Mouse (Mus musculus): ENCODE data around the gene Stra8. TPM values are rescaled to one million over a fixed set of nuclear protein-coding genes. Genes with fewer than 3 reads are reported as not detected.

Gene Stra8
- polyA plus RNA-seq, 1 experiment from 2014 or later: not detected

- H3K9me3 ChIP-seq (replicated peaks): no peaks in the 10 kb centered on the region
- no peaks in the 10 kb centered on the region for H3K27me3 ChIP-seq (ENCODE audit: low read depth, poor library complexity, severe bottlenecking)
- no peak overlapping the region for H3K27ac ChIP-seq
- whole genome bisulfite sequencing: 91% methylated on average over 7 of the region's 7 CpGs
- no peaks in the 10 kb centered on the region for H3K4me1 ChIP-seq
- H3K4me3 ChIP-seq: no peak overlapping the region
- H3K36me3 ChIP-seq: peaks cover 77% of the 10 kb centered on the region
- no peak for DNase-seq (ENCODE audit: low spot score)
Measured at GRCm38 (mm10) chr6:34884724-34885123, 35.2 kb upstream of the Stra8 start.

- H3K27me3 ChIP-seq (ENCODE audit: low read depth, poor library complexity, severe bottlenecking): no peaks in the 10 kb centered on the region
- H3K27ac ChIP-seq: no peak overlapping the region
- no peaks in the 10 kb centered on the region for H3K4me1 ChIP-seq
- H3K4me3 ChIP-seq: no peak overlapping the region
- peaks cover 82% of the 10 kb centered on the region for H3K36me3 ChIP-seq
- 88% methylated on average over 6 of the region's 6 CpGs for WGBS
- no peaks in the 10 kb centered on the region for H3K9me3 ChIP-seq (replicated peaks)
- DNase-seq (ENCODE audit: low spot score): no peak
Measured at GRCm38 (mm10) chr6:34887131-34887850, 32.7 kb upstream of the Stra8 start.

GRCm38 (mm10) chr6:34889185-34889584 lies 30.8 kb upstream of the Stra8 start:
- H3K27me3 ChIP-seq (ENCODE audit: low read depth, poor library complexity, severe bottlenecking): no peaks in the 10 kb centered on the region
- H3K9me3 ChIP-seq (replicated peaks): no peaks in the 10 kb centered on the region
- WGBS: 84% methylated on average over 4 of the region's 4 CpGs
- peaks cover 87% of the 10 kb centered on the region for H3K36me3 ChIP-seq
- no peaks in the 10 kb centered on the region for H3K4me1 ChIP-seq
- H3K27ac ChIP-seq: no peak overlapping the region
- no peak for DNase-seq (ENCODE audit: low spot score)
- H3K4me3 ChIP-seq: no peak overlapping the region

- Histone ChIP-seq H3K27ac (no peak overlapping the region), H3K9me3 (replicated peaks) (no peaks in the 10 kb centered on the region), H3K36me3 (peaks cover 83% of the 10 kb centered on the region), H3K27me3 (ENCODE audit: low read depth, poor library complexity, severe bottlenecking) (no peaks in the 10 kb centered on the region), H3K4me3 (no peak overlapping the region), H3K4me1 (no peaks in the 10 kb centered on the region)
- WGBS: 87% methylated on average over 7 of the region's 7 CpGs
- no peak for DNase-seq (ENCODE audit: low spot score)
Measured at GRCm38 (mm10) chr6:34895569-34895968, 24.4 kb upstream of the Stra8 start.

- no peak overlapping the region for H3K27ac ChIP-seq
- 56% methylated on average over 16 of the region's 16 CpGs for WGBS
- no peak for DNase-seq (ENCODE audit: low spot score)
- H3K36me3 ChIP-seq: peaks cover 83% of the 10 kb centered on the region
- H3K4me3 ChIP-seq: no peak overlapping the region
- H3K27me3 ChIP-seq (ENCODE audit: low read depth, poor library complexity, severe bottlenecking): no peaks in the 10 kb centered on the region
- H3K9me3 ChIP-seq (replicated peaks): no peaks in the 10 kb centered on the region
- H3K4me1 ChIP-seq: no peaks in the 10 kb centered on the region
Measured at GRCm38 (mm10) chr6:34896168-34896780, 23.7 kb upstream of the Stra8 start.

GRCm38 (mm10) chr6:34899127-34899526 lies 20.8 kb upstream of the Stra8 start:
- 88% methylated on average over 2 of the region's 2 CpGs for WGBS
- DNase-seq (ENCODE audit: low spot score): no peak
- Histone ChIP-seq H3K27ac (no peak overlapping the region), H3K4me3 (no peak overlapping the region), H3K9me3 (replicated peaks) (no peaks in the 10 kb centered on the region), H3K27me3 (ENCODE audit: low read depth, poor library complexity, severe bottlenecking) (no peaks in the 10 kb centered on the region), H3K36me3 (peaks cover 85% of the 10 kb centered on the region), H3K4me1 (0 out of 2 replicates have a peak, but pooled peaks cover 2% of the 10 kb centered on the region)

GRCm38 (mm10) chr6:34900990-34901389 lies 19.0 kb upstream of the Stra8 start:
- Histone ChIP-seq H3K27me3 (ENCODE audit: low read depth, poor library complexity, severe bottlenecking) (no peaks in the 10 kb centered on the region), H3K9me3 (replicated peaks) (no peaks in the 10 kb centered on the region), H3K4me3 (no peak overlapping the region), H3K27ac (no peak overlapping the region), H3K4me1 (0 out of 2 replicates have a peak, but pooled peaks cover 2% of the 10 kb centered on the region), H3K36me3 (peaks cover 84% of the 10 kb centered on the region)
- 54% methylated on average over 2 of the region's 2 CpGs for WGBS
- no peak for DNase-seq (ENCODE audit: low spot score)

- WGBS: 82% methylated on average over 9 of the region's 9 CpGs
- H3K4me3 ChIP-seq: no peak overlapping the region
- H3K27ac ChIP-seq: no peak overlapping the region
- H3K4me1 ChIP-seq: 0 out of 2 replicates have a peak, but pooled peaks cover 2% of the 10 kb centered on the region
- DNase-seq (ENCODE audit: low spot score): no peak
- H3K36me3 ChIP-seq: peaks cover 91% of the 10 kb centered on the region
- no peaks in the 10 kb centered on the region for H3K9me3 ChIP-seq (replicated peaks)
- no peaks in the 10 kb centered on the region for H3K27me3 ChIP-seq (ENCODE audit: low read depth, poor library complexity, severe bottlenecking)
Measured at GRCm38 (mm10) chr6:34901911-34902444, 18.0 kb upstream of the Stra8 start.

GRCm38 (mm10) chr6:34902578-34902977 lies 17.4 kb upstream of the Stra8 start:
- H3K36me3 ChIP-seq: peaks cover 91% of the 10 kb centered on the region
- H3K4me3 ChIP-seq: no peak overlapping the region
- 0 out of 2 replicates have a peak, but pooled peaks cover 2% of the 10 kb centered on the region for H3K4me1 ChIP-seq
- H3K9me3 ChIP-seq (replicated peaks): no peaks in the 10 kb centered on the region
- no peaks in the 10 kb centered on the region for H3K27me3 ChIP-seq (ENCODE audit: low read depth, poor library complexity, severe bottlenecking)
- WGBS: 91% methylated on average over 7 of the region's 7 CpGs
- DNase-seq (ENCODE audit: low spot score): no peak
- H3K27ac ChIP-seq: no peak overlapping the region

GRCm38 (mm10) chr6:34903441-34903840 lies 16.5 kb upstream of the Stra8 start:
- DNase-seq (ENCODE audit: low spot score): no peak
- Histone ChIP-seq H3K27me3 (ENCODE audit: low read depth, poor library complexity, severe bottlenecking) (no peaks in the 10 kb centered on the region), H3K4me3 (no peak overlapping the region), H3K36me3 (peaks cover 93% of the 10 kb centered on the region), H3K27ac (no peak overlapping the region), H3K9me3 (replicated peaks) (no peaks in the 10 kb centered on the region), H3K4me1 (0 out of 2 replicates have a peak, but pooled peaks cover 5% of the 10 kb centered on the region)
- 87% methylated on average over 5 of the region's 5 CpGs for WGBS

GRCm38 (mm10) chr6:34903851-34904250 lies 16.1 kb upstream of the Stra8 start:
- 86% methylated on average over 10 of the region's 10 CpGs for WGBS
- Histone ChIP-seq H3K27me3 (ENCODE audit: low read depth, poor library complexity, severe bottlenecking) (no peaks in the 10 kb centered on the region), H3K9me3 (replicated peaks) (no peaks in the 10 kb centered on the region), H3K36me3 (peaks cover 95% of the 10 kb centered on the region), H3K4me1 (0 out of 2 replicates have a peak, but pooled peaks cover 5% of the 10 kb centered on the region), H3K27ac (no peak overlapping the region), H3K4me3 (no peak overlapping the region)
- DNase-seq (ENCODE audit: low spot score): no peak

GRCm38 (mm10) chr6:34904361-34904760 lies 15.6 kb upstream of the Stra8 start:
- no peak overlapping the region for H3K4me3 ChIP-seq
- peaks cover 91% of the 10 kb centered on the region for H3K36me3 ChIP-seq
- 87% methylated on average over 6 of the region's 6 CpGs for WGBS
- H3K9me3 ChIP-seq (replicated peaks): no peaks in the 10 kb centered on the region
- no peak overlapping the region for H3K27ac ChIP-seq
- DNase-seq (ENCODE audit: low spot score): no peak
- H3K4me1 ChIP-seq: 0 out of 2 replicates have a peak, but pooled peaks cover 5% of the 10 kb centered on the region
- H3K27me3 ChIP-seq (ENCODE audit: low read depth, poor library complexity, severe bottlenecking): no peaks in the 10 kb centered on the region

- no peak overlapping the region for H3K27ac ChIP-seq
- H3K4me1 ChIP-seq: peaks cover 16% of the 10 kb centered on the region
- 82% methylated on average over 2 of the region's 2 CpGs for WGBS
Measured at GRCm38 (mm10) chr6:34906125-34906524, 13.8 kb upstream of the Stra8 start.

More at GRCm38 (mm10) chr6:34906125-34906524, 13.8 kb upstream of the Stra8 start:
- H3K9me3 ChIP-seq (replicated peaks): no peaks in the 10 kb centered on the region
- H3K4me3 ChIP-seq: no peak overlapping the region
- no peak for DNase-seq (ENCODE audit: low spot score)
- no peaks in the 10 kb centered on the region for H3K27me3 ChIP-seq (ENCODE audit: low read depth, poor library complexity, severe bottlenecking)
- peaks cover 74% of the 10 kb centered on the region for H3K36me3 ChIP-seq
